Mouse (Mus musculus) CH12.LX (cell line): ENCODE measurements around the gene Phf11d. TPM values are rescaled to one million over a fixed set of nuclear protein-coding genes. Genes with fewer than 3 reads are reported as not detected.
"Not testable (repeated sequence)": the region's sequence is repeated elsewhere in the genome, so short reads cannot be mapped to it uniquely, and the experiment has no call there.

Source experiments
- DNase-seq: peaks from one replicate; pipeline ENCODE4 v3.0.0-alpha.2; 2013; ENCODE audit errors: extremely low read depth
- H3K27ac ChIP-seq: 2 replicates; pipeline ENCODE4 v1.5.1; 2012; ENCODE audit warnings: low read depth, mild to moderate bottlenecking, control low read depth, moderate library complexity; ENCODE audit not compliant: insufficient read depth
- H3K27me3 ChIP-seq: replicated peaks from 2 replicates; pipeline ENCODE3; 2012; ENCODE audit warnings: inconsistent platforms
- H3K36me3 ChIP-seq, 2 experiments: replicated peaks in 1 of 2; 2 replicates each; pipeline versions ENCODE3 to v1.6.1; 2012; ENCODE audit warnings: inconsistent platforms in 1 of 2, low read length in 1 of 2, mild to moderate bottlenecking in 1 of 2, mixed read lengths in 1 of 2, moderate library complexity in 1 of 2; ENCODE audit not compliant: control insufficient read depth in 1 of 2, insufficient read depth in 1 of 2
- H3K4me1 ChIP-seq, 2 experiments: 2 replicates each; pipeline ENCODE4 v1.6.1; 2012; ENCODE audit warnings: inconsistent platforms in 1 of 2, moderate library complexity in 1 of 2; ENCODE audit not compliant: insufficient read depth in 2 of 2, control insufficient read depth in 1 of 2
- H3K4me2 ChIP-seq: 2 replicates; pipeline ENCODE4 v1.6.1; 2012; ENCODE audit warnings: low read depth, mild to moderate bottlenecking, control low read depth; ENCODE audit not compliant: poor library complexity, insufficient read depth, severe bottlenecking
- H3K4me3 ChIP-seq, 3 experiments: fragments of 150-350 bp in 1 of 3; sonication (generic) in 1 of 3; replicated peaks in 1 of 3; 2 replicates each; pipeline versions ENCODE3 to v1.5.1; 2011 to 2012; ENCODE audit warnings: low read depth in 2 of 3, low read length in 2 of 3, mild to moderate bottlenecking in 2 of 3, moderate library complexity in 2 of 3, control low read depth in 1 of 3, improper control_type of control experiment in 1 of 3, inconsistent platforms in 1 of 3, mixed read lengths in 1 of 3; ENCODE audit not compliant: poor library complexity in 1 of 3
- H3K79me2 ChIP-seq: replicated peaks from 2 replicates; pipeline ENCODE4 v1.6.1; 2012; ENCODE audit warnings: mild to moderate bottlenecking, moderate library complexity; ENCODE audit not compliant: control insufficient read depth, poor library complexity, insufficient read depth, severe bottlenecking; ENCODE audit errors: extremely low read depth
- H3K9ac ChIP-seq: 2 replicates; pipeline ENCODE4 v1.6.1; 2012; ENCODE audit warnings: low read depth, mild to moderate bottlenecking, control low read depth, moderate library complexity; ENCODE audit not compliant: insufficient read depth
- H3K9me3 ChIP-seq: replicated peaks from 2 replicates; pipeline ENCODE3; 2012; ENCODE audit warnings: low read length, inconsistent platforms, mixed read lengths
- CHD1 ChIP-seq: IDR thresholded peaks from 2 replicates; pipeline ENCODE4 v1.6.1; 2012; ENCODE audit warnings: low read depth, low read length, improper control_type of control experiment, inconsistent platforms
- CTCF ChIP-seq, 2 experiments: IDR thresholded peaks in 1 of 2; conservative IDR thresholded peaks in 1 of 2; 2 replicates each; pipeline ENCODE4 v1.5.1; 2011 to 2012; ENCODE audit warnings: low read depth in 2 of 2, low read length in 2 of 2, improper control_type of control experiment in 1 of 2, inconsistent platforms in 1 of 2, mild to moderate bottlenecking in 1 of 2, moderate library complexity in 1 of 2
- E2F4 ChIP-seq: IDR thresholded peaks from 2 replicates; pipeline ENCODE4 v1.6.1; 2011; ENCODE audit warnings: low read depth, low read length, improper control_type of control experiment; ENCODE audit not compliant: insufficient replicate concordance
- EP300 ChIP-seq: IDR thresholded peaks from 2 replicates; pipeline ENCODE4 v1.6.1; 2011; ENCODE audit warnings: low read length, improper control_type of control experiment
- GABPA ChIP-seq: IDR thresholded peaks from 2 replicates; pipeline ENCODE4 v1.6.1; 2012; ENCODE audit warnings: low read depth, low read length, improper control_type of control experiment, inconsistent platforms; ENCODE audit not compliant: insufficient replicate concordance
- HCFC1 ChIP-seq: IDR thresholded peaks from 2 replicates; pipeline ENCODE4 v1.6.1; 2012; ENCODE audit warnings: low read depth, mild to moderate bottlenecking, inconsistent platforms, low read length, improper control_type of control experiment
- JUN ChIP-seq: IDR thresholded peaks from 2 replicates; pipeline ENCODE4 v1.6.1; 2011; ENCODE audit warnings: low read depth, mild to moderate bottlenecking, low read length, improper control_type of control experiment, moderate library complexity; ENCODE audit not compliant: insufficient read depth
- JUND ChIP-seq: conservative IDR thresholded peaks from 2 replicates; pipeline ENCODE4 v1.6.1; 2011; ENCODE audit warnings: low read depth, low read length, improper control_type of control experiment
- KAT2A ChIP-seq: IDR thresholded peaks from 2 replicates; pipeline ENCODE4 v1.6.1; 2012; ENCODE audit warnings: low read length, improper control_type of control experiment, inconsistent platforms; ENCODE audit not compliant: insufficient replicate concordance
- MAFK ChIP-seq: IDR thresholded peaks from 2 replicates; pipeline ENCODE4 v1.6.1; 2011; ENCODE audit warnings: low read length, improper control_type of control experiment; ENCODE audit not compliant: insufficient replicate concordance
- MAX ChIP-seq: IDR thresholded peaks from 2 replicates; pipeline ENCODE4 v1.6.1; 2011; ENCODE audit warnings: low read length, improper control_type of control experiment
- NELFE ChIP-seq: IDR thresholded peaks from 2 replicates; pipeline ENCODE4 v1.6.1; 2011; ENCODE audit warnings: low read depth, low read length, improper control_type of control experiment
- NRF1 ChIP-seq: IDR thresholded peaks from 2 replicates; pipeline ENCODE4 v1.6.1; 2014; ENCODE audit warnings: low read depth, mild to moderate bottlenecking, inconsistent platforms, low read length, improper control_type of control experiment, moderate library complexity
- PAX5 ChIP-seq: IDR thresholded peaks from 2 replicates; pipeline ENCODE4 v1.6.1; 2012; ENCODE audit warnings: low read length, inconsistent platforms, mixed read lengths
- POLR2A ChIP-seq: IDR thresholded peaks from 2 replicates; pipeline ENCODE4 v1.6.1; 2011; ENCODE audit warnings: low read depth, mild to moderate bottlenecking, improper control_type of control experiment, low read length
- RAD21 ChIP-seq: IDR thresholded peaks from 2 replicates; pipeline ENCODE4 v1.6.1; 2011; ENCODE audit warnings: low read depth, mild to moderate bottlenecking, low read length, improper control_type of control experiment, moderate library complexity
- TBP ChIP-seq: conservative IDR thresholded peaks from 2 replicates; pipeline ENCODE4 v1.6.1; 2011; ENCODE audit warnings: low read depth, low read length, improper control_type of control experiment
- UBTF ChIP-seq: IDR thresholded peaks from 2 replicates; pipeline ENCODE4 v1.6.1; 2012; ENCODE audit warnings: low read depth, mild to moderate bottlenecking, inconsistent platforms, low read length, improper control_type of control experiment, moderate library complexity
- USF1 ChIP-seq: IDR thresholded peaks from 2 replicates; pipeline ENCODE4 v1.6.1; 2014; ENCODE audit warnings: low read depth, mild to moderate bottlenecking, inconsistent platforms, low read length, improper control_type of control experiment
- USF2 ChIP-seq: conservative IDR thresholded peaks from 2 replicates; pipeline ENCODE4 v1.6.1; 2011; ENCODE audit warnings: low read depth, low read length, improper control_type of control experiment
- ZC3H11A ChIP-seq: IDR thresholded peaks from 2 replicates; pipeline ENCODE4 v1.6.1; 2012; ENCODE audit warnings: low read depth, mild to moderate bottlenecking, inconsistent platforms, low read length, improper control_type of control experiment
- ZNF384 ChIP-seq: IDR thresholded peaks from 2 replicates; pipeline ENCODE4 v1.6.1; 2012; ENCODE audit warnings: low read depth, low read length, improper control_type of control experiment, inconsistent platforms
- dilution Hi-C: fragments of 300-500 bp; cut with MboI; formaldehyde crosslinking; loops from 2 replicates; pipeline ENCODE4 v1.14.3; 2020; ENCODE audit warnings: low sequenced_read_pairs; ENCODE audit not compliant: extremely low pct_unique_long_range_greater_than_20kb, extremely low pct_ligation_motif_present
- in situ Hi-C: fragments of 300-500 bp; cut with MboI; formaldehyde crosslinking; loops from 3 replicates; pipeline ENCODE4 v1.14.3; 2019; ENCODE audit warnings: low sequenced_read_pairs, low pct_ligation_motif_present, low pct_unique_long_range_greater_than_20kb, mixed read lengths
- polyA plus RNA-seq: library from polyadenylated mRNA; unstranded; fragments of >175 nt; gene quantifications from 2 replicates; pipeline ENCODE4 v1.2.1, GENCODE M21; 2012; ENCODE audit warnings: low read depth; ENCODE audit not compliant: insufficient read length
- total RNA-seq, 2 experiments: library from RNA; depleted of rRNA; stranded (reverse); fragments of 300-350 nt in 1 of 2; fragments of >200 nt in 1 of 2; gene quantifications; 2 replicates each; pipeline ENCODE4 v1.2.3; 2012 to 2014

Phf11d gene
- total and polyA plus RNA-seq, 3 experiments = 2.4 to 21.7 (median 11.7) TPM

DNA sequence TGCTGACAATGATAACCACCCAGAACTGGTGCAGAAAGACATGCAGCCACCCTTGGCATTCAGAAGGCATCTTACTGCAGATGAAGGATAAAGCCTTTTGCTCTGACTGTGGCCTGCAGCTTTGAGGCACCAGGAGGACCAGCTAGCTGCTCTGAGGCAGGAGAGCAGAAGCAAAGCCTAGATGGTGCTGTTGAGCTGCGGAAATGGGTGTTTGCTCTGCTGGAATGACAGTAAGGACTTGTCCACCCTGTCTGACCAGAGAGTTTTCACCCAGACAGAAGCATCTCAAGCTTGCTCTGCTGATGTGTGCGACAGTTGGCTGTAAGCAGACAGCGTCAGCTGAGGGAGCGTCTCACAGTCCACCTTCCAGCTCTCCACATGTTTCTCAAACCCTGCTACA, 24.9 kb upstream of the Phf11d start:
- H3K27ac ChIP-seq, H3K79me2 ChIP-seq, H3K9ac ChIP-seq, H3K4me2 ChIP-seq, in situ Hi-C loops, dilution Hi-C loops, H3K4me3 ChIP-seq, H3K27me3 ChIP-seq, H3K9me3 ChIP-seq, DNase-seq: not testable (repeated sequence)
- Histone ChIP-seq H3K36me3 (peaks cover 7 to 54% of the 10 kb centered on the region in 2 experiments), H3K4me1 (peaks cover 0 to 13% of the 10 kb centered on the region in 2 experiments; a peak in 1 of 4 replicates)
- TF ChIP-seq CTCF (conservative IDR thresholded peaks at IDR 0.05 in 1 of 2, IDR thresholded peaks at IDR 0.05 in 1 of 2; ENCODE audit: low read depth in 2 of 2, low read length in 2 of 2) = peak in 1 of 2 experiments; percentile 26; a peak in 2 of 4 replicates
- peak; percentile 16 for TF ChIP-seq RAD21

- dilution Hi-C loops = no loop called here
- peaks cover 0 to 13% of the 10 kb centered on the region in 2 experiments; a peak in 1 of 4 replicates for H3K4me1 ChIP-seq
- TF ChIP-seq NRF1 (no peak), PAX5 (no peak), ZC3H11A (no peak), JUND (no peak), USF2 (no peak), KAT2A (no peak), E2F4 (no peak)
- TF ChIP-seq, all 38 proteins: peak for 0
- peaks cover 7 to 58% of the 10 kb centered on the region in 2 experiments for H3K36me3 ChIP-seq
- H3K4me3 ChIP-seq = no peak overlapping the region
- H3K27ac ChIP-seq = no peak overlapping the region
- H3K27me3 ChIP-seq = no peaks in the 10 kb centered on the region
- H3K4me2 ChIP-seq = no peak overlapping the region
- H3K9me3 ChIP-seq = no peaks in the 10 kb centered on the region
- no peak overlapping the region for H3K9ac ChIP-seq
- no peaks in the 10 kb centered on the region for H3K79me2 ChIP-seq
- no peak for DNase-seq
- in situ Hi-C loops = loop anchor here (10.0 kb wide), 1 partner anchor 165 kb away; no protein-coding TSS in a partner anchor
Observed at GRCm38 (mm10) chr14:59389532-59389931, 24.3 kb upstream of the Phf11d start.

DNA sequence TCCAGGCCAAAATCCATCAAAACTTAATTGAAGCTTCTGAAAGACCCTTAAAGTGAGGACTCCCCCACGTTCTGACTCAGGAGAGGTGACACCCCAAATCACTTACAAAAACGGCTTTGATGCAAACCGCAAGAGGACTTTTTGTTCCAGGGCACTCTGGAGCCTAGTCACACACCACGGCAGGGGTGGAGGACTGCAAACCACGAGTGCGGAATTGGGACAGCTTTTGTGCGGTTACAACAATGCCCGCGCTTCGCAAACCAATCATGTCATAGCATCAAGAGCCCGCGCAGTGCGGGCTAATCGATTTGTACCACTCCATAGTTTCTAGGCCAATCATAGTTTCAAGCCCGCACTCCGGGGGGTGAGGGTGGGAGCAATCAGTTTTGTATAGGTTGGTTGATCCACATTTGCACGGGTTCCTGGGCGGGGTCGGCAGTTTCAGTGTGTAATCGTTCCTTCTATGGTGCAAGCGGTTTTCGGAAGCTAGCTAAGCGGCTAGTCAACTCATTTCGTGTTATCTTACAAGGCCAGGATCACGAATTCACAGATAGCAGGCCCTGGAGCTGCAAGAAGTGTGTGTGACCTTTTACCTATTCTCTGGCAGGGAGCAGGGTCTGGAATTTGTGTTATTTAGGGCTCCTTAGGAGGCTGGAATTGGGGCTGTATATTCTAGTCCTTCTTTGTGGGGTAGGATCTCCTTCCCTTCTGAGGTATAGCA, 5.2 kb upstream of the Phf11d start:
- TF ChIP-seq KAT2A (no peak), USF1 (no peak), NELFE (no peak), POLR2A (no peak), CTCF (conservative IDR thresholded peaks at IDR 0.05 in 1 of 2, IDR thresholded peaks at IDR 0.05 in 1 of 2; ENCODE audit: low read depth in 2 of 2, low read length in 2 of 2) (no peak), MAX (no peak), EP300 (no peak), UBTF (no peak), TBP (no peak), NRF1 (no peak), JUN (no peak), MAFK (no peak), HCFC1 (no peak), CHD1 (no peak), GABPA (no peak), ZNF384 (no peak)
- H3K9me3 ChIP-seq = peaks cover 3% of the 10 kb centered on the region
- no peaks in the 10 kb centered on the region for H3K79me2 ChIP-seq
- no peak overlapping the region for H3K9ac ChIP-seq
- no peak overlapping the region for H3K27ac ChIP-seq
- in situ Hi-C loops (no loop called here), dilution Hi-C loops (no loop called here)
- H3K27me3 ChIP-seq = no peaks in the 10 kb centered on the region
- peaks cover 0 to under 1% of the 10 kb centered on the region in 2 experiments; a peak in 1 of 4 replicates for H3K4me1 ChIP-seq
- H3K4me2 ChIP-seq = no peak overlapping the region
- DNase-seq = no peak
- no peak overlapping the region for H3K4me3 ChIP-seq
- no peaks in the 10 kb centered on the region for H3K36me3 ChIP-seq
